Comparison of ENCODE assay signal across 7 mouse cellular contexts in the genomic region with DNA sequence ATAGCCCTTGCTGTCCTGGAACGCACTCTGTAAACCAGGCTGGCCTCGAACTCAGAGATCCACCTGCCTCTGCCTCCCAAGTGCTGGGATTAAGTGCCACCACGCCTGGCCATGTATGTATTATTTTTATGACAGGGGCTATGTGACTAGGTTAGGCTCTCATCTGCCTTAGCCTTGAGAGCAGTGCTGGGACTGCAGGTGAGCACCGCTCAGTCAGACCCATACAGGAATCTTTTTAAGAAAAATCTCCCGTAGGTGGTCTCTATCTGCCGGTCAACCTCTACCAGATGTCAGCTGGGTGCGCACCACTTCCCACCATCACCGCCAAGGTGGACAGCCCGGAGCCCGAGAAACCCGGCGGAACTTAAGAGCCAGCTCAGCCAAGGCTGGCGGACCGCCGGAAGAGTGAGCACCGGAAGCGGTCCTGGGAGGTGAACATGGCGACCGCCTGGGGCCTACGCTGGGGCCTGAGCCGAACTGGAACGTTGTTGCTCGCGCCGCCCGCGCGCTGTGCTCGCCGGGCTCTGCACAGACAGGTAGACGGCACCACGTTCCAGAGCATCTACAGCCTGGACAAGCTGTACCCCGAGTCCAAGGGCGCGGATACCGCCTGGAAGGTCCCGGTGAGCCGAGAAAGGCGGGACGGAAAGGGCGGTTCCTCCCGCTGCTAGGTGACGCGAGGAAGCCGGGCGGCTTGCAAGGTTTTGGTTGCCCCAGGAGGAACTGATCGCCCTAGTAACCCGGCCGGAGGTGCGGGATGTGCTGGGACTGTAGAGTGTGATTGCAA. TPM values are rescaled to one million over a fixed set of nuclear protein-coding genes. Genes with fewer than 3 reads are reported as not detected.
DNase-seq lines count a peak whose midpoint lies in the region; ATAC-seq lines count a peak whose summit lies in the region.

A gene (plus strand): TSS at position 415 of the 787 bp plus-strand sequence.

- intact Hi-C loops in left cerebral cortex, postnatal 36 days (cut with DNase I), result no loop called here

- peak within 1 kb of the TSS; percentile 95 for H3K9ac ChIP-seq in intestine, embryonic 16.5 days (ENCODE audit: low read depth, low read length)

- H3K27me3 ChIP-seq in intestine, embryonic 16.5 days (replicated peaks; ENCODE audit: control insufficient read depth, insufficient read depth, low read length), result no peaks in the 10 kb centered on the region
- no peaks in the 10 kb centered on the region for H3K27me3 ChIP-seq in midbrain, embryonic 10.5 days (ENCODE audit: low read depth, poor library complexity, severe bottlenecking)

- peaks cover 10% of the 10 kb centered on the region for H3K4me1 ChIP-seq in intestine, embryonic 16.5 days (ENCODE audit: control insufficient read depth, insufficient read depth, low read length)
- peaks cover 43% of the 10 kb centered on the region for H3K4me1 ChIP-seq in midbrain, embryonic 10.5 days

- DNase-seq in adrenal gland, postnatal 10 days, result peak; percentile 90
- DNase-seq in embryo, embryonic 11.5 days (ENCODE audit: low read depth, low spot score), result peak; percentile 75
- DNase-seq in gastrocnemius, postnatal 4 days (ENCODE audit: low spot score in 2 of 2), result peak; percentile 78 to 86
- peak; percentile 89 to 92 for DNase-seq in left cerebral cortex, postnatal 36 days (ENCODE audit: low spot score in 2 of 2)
- DNase-seq in midbrain, embryonic 10.5 days (ENCODE audit: low spot score), result peak; percentile 89
- peak; percentile 70 to 79 for DNase-seq in right cerebral cortex, postnatal 36 days (ENCODE audit: low spot score in 2 of 2)

- H3K9me3 ChIP-seq in intestine, embryonic 16.5 days (ENCODE audit: control insufficient read depth, low read length), result no peaks in the 10 kb centered on the region
- H3K9me3 ChIP-seq in midbrain, embryonic 10.5 days (replicated peaks), result no peaks in the 10 kb centered on the region

- peak within 1 kb of the TSS; percentile 84 for H3K4me2 ChIP-seq in intestine, embryonic 16.5 days (ENCODE audit: low read depth, low read length)

- peak; percentile 94 for ATAC-seq in intestine, embryonic 16.5 days

- peak within 1 kb of the TSS; percentile 85 for H3K4me3 ChIP-seq in intestine, embryonic 16.5 days (ENCODE audit: low read length)
- peak within 1 kb of the TSS; percentile 91 for H3K4me3 ChIP-seq in midbrain, embryonic 10.5 days

- H3K27ac ChIP-seq in intestine, embryonic 16.5 days (ENCODE audit: low read length), result peak within 1 kb of the TSS; percentile 91
- peak within 1 kb of the TSS; percentile 98 for H3K27ac ChIP-seq in midbrain, embryonic 10.5 days (replicated peaks)

- H3K36me3 ChIP-seq in intestine, embryonic 16.5 days (ENCODE audit: control insufficient read depth, insufficient read depth, low read length), result no peaks in the 10 kb centered on the region
- H3K36me3 ChIP-seq in midbrain, embryonic 10.5 days, result peaks cover 32% of the 10 kb centered on the region

- WGBS in intestine, embryonic 16.5 days, result 3% methylated on average over 50 of the region's 50 CpGs
- 3% methylated on average over 50 of the region's 50 CpGs for WGBS in midbrain, embryonic 10.5 days

RNA-seq across cellular contexts. Expression of the gene that starts here (rescaled TPM):
- 100 to 1,000 TPM; 147 to 163 TPM for total RNA-seq in adrenal gland, postnatal 10 days (2021)
- total RNA-seq in gastrocnemius, postnatal 4 days (2021), result 10 to 100 TPM; 89.6 to 94.0 TPM
- 180 and 194 TPM in 2 replicates for polyA plus RNA-seq in intestine, embryonic 16.5 days (2015; fragmentation: Nextera tagmentation; extraction: Ambion mirVana)
- 100 to 1,000 TPM; 115 to 119 TPM for total RNA-seq in left cerebral cortex, postnatal 36 days (2021)
- 256 and 270 TPM in 2 replicates for polyA plus RNA-seq in midbrain, embryonic 10.5 days (2016; fragmentation: Nextera tagmentation; extraction: Ambion mirVana)

Comparison
In these comparisons a context has a peak if more than half of its experiments do, and no peak if none do; other contexts are left out.
1. Peak in every context shown above with its lines: DNase-seq, ATAC-seq, H3K4me3 ChIP-seq and H3K27ac ChIP-seq.